Mouse (Mus musculus) megakaryocyte progenitor cell, adult 5-6 weeks (primary cell): ENCODE data around the gene Fbxo47. TPM values are rescaled to one million over a fixed set of nuclear protein-coding genes. Genes with fewer than 3 reads are reported as not detected.

ENCODE experiments used
- ATAC-seq: replicated peaks from 2 replicates; pipeline ENCODE4 v1.8.0; 2016; ENCODE audit warnings: mild to moderate bottlenecking, moderate TSS enrichment, inconsistent platforms; ENCODE audit not compliant: poor library complexity
- total RNA-seq, 2 experiments: library from RNA; stranded (forward) in 1 of 2; stranded (reverse) in 1 of 2; fragments of 157-497, 149-512 nt in 1 of 2; fragments of 200-1000 nt in 1 of 2; gene quantifications; 2 replicates each; pipeline versions ENCODE4 v1.2.3 to v1.2.4; 2015 to 2017

The Fbxo47 gene
- total RNA-seq, 2 experiments from 2014 or later, result 0.12 TPM; not detected in 1

DNA sequence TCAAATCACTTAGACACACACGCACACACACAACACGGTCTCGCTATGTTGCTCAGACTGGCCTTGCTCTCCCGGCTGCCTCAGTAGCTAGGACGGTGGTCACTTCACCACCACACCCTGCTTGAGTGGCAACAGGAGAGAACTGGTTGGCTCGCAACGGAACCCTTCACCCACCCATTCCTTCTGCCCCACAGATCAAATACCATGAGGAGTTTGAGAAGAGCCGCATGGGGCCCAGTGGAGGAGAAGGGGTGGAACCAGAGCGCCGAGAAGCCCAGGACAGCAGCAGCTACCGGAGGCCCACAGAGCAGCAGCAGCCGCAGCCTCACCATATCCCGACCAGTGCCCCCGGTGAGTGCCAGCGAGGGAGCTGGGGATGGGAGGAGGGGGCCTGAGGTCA lies 50.6 kb downstream of the Fbxo47 start:
- no peak for ATAC-seq

- ATAC-seq, result no peak
Observed at GRCm38 (mm10) chr11:97832001-97832400, 52.0 kb downstream of the Fbxo47 start.

GRCm38 (mm10) chr11:97830501-97830900 lies 53.5 kb downstream of the Fbxo47 start:
- ATAC-seq, result peak; percentile 24; the same call in 1 of the 2 replicates

DNA sequence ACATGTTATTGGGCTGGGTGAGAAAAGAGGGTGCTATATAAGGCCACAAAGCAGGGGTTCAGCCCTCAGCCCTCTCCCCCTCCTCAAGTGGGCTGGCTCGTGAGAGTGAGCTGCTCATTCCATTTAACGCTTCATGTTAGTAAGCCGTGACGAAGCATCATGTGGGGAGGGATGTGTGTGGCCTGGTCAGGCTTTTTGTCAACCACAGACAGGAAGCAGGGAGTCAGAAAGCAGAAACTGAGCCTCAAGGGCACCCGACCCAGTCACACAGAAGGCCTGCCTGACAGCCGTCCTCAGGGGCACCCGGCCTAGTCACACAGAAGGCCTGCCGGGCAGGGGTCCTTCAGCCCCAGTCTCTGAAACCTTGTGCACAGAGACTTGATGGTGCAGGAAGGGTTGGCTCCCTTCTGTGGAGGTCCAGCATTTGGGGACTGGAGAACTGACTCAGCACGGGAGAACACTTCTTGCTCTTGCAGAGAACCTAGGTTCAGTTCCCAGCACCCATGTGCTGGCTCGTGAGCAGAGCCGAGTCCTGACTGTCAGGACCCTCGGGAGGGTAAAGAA lies 54.0 kb downstream of the Fbxo47 start:
- ATAC-seq, result peak; percentile 81

DNA sequence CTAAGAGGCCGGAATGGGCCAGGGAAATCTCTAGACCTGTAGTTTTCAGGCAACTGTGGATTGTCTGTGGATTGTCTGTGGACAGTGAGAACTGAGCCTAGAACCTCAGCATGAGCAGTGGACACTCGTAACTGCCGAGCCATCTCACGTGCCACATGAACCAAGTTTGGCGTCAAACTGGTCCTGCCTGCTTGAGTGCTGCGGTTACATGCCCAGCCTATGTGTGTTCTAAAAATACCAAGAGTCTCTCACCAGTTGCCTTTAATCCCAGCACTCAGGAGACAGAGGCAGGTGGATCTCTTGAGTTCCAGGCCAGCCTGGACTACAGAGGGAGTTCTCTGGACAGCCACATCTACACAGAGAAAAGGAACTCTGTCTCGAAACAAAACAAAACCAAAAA lies 54.6 kb downstream of the Fbxo47 start:
- ATAC-seq, result no peak

- ATAC-seq, result no peak
Observed at GRCm38 (mm10) chr11:97827654-97828053, 56.3 kb downstream of the Fbxo47 start.

DNA sequence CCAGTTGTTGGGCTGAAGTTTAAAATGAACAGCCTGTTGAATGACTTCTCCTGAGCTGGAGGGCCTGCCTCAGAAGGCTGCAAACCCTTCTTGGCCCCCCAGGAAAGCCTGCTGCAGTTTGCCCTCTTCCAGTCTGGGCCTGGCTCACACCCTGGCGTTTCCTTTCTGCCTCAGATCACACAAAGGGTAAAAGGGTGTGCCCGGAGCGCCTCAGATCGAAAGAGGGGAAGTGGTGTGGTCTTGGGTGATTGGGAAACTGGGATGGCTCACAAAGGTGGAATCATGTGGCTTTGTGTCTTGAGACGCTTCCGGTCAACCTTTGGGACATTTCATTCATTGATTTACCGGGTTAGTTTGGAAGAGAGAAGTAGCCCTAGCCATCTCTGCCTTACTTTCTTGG lies 57.5 kb downstream of the Fbxo47 start:
- peak; percentile 51 for ATAC-seq

DNA sequence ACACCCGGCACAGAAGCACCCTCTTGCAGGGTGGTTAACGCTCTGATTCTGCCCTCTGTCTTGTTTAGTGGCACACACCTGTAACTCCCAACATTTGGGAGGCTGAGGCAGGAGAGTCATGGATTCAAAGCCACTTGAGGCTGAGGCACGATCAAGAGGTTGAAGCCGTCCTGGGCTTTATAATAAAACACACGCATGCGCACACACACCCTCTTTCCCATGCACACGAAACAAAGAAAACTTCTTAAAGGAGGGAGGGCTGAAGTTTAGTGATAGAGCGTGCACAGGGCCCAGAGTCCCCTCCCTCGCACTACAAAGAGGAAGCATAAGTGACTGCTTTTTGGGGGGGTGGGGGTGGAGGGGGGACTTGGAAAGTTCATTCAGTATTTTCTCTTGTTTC lies 58.0 kb downstream of the Fbxo47 start:
- peak; percentile 17; the same call in 1 of the 2 replicates for ATAC-seq

- ATAC-seq, result peak; percentile 12; the same call in 1 of the 2 replicates
Observed at GRCm38 (mm10) chr11:97825295-97825694, 58.7 kb downstream of the Fbxo47 start.

DNA sequence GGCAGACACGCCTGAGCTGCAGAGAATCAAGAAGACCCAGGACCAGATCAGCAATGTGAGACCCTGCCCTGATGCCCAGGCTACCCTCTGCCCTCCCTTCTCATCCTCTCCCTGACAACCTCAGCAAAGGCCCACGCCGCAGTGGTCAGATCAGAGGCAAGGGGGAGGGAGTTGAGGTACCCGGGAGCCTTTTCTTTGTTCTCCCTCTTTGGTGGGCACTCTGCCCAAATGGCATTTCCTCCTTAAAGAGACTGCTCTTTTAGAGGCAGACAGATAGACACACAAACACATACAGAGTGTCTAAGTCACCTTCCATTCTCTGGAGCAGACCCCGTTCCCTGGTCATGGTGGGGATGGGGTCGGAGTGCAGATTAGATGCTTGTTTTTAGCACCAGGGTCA lies 59.1 kb downstream of the Fbxo47 start:
- no peak for ATAC-seq

DNA sequence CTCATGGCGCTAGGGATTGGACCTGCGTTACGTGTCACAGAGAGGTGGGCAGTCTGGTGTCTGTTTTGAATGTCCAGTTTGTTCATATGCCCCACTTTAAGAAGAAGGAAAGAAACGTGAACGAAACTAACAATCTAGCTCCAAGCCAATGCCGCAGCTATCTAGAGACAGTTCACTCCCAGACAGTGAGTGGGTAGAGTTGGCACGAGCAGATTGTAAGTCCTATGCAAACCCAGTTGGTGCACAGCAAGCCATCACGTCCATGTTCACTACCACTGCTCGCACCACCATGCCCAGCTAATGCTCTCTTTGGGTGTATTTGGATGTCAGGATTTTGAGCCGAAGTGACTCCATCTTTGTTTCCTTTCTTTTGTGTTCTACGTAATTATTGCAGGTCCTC lies 59.8 kb downstream of the Fbxo47 start:
- ATAC-seq, result no peak

GRCm38 (mm10) chr11:97822840-97823603 lies 60.9 kb downstream of the Fbxo47 start:
- ATAC-seq, result no peak

DNA sequence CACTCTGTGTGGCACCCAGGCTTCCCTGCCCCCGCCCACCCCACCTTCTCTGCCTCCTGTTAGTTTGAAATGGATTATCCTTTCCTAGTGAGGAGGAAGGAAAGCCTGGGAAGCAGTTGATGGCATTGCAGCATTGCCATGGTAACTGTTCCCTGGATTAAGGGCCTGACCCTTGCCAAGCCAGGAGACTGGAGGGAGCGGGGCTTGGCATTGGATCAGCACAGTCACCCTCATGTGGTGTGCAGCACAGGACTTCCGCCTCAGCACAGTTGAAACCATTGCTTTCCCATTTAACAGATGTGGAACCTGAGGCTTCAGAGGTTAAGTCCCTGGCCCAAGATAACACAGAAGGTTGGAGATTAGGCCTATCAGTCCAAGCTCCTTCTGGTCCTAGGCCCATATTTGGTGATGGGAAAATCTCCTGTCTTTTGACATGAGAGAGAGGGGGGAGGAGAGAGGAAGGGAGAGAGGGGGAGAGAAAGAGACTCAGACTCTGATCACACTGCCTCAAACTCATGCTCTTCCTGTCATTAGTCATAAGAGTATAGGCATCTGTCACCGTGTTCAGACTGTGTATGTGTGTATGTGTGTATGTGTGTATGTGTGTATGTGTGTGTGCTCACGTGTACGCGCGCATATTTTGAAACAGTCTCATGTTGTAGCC lies 62.4 kb downstream of the Fbxo47 start:
- ATAC-seq, result no peak

- no peak for ATAC-seq
Observed at GRCm38 (mm10) chr11:97820840-97821239, 63.1 kb downstream of the Fbxo47 start.

DNA sequence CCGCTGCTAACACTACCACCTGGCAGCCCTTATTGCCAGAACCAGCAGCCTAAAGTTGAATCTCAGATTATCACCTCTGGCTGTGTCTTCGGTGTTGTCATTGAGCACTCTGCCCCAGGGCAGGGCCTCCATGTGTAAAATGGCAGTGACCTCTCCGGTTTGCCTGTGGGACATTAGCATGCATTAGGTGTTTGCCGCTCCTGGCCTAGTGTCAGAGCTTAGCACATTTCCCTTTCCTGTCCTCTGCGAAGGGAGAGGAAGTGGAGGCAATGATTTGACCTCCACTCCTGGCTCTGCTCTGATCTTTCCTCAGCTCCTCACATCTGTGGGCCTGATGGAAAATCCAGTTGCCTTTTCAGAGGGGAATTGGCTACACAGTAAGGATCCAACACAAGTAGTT lies 64.0 kb downstream of the Fbxo47 start:
- ATAC-seq, result no peak

- no peak for ATAC-seq
Observed at GRCm38 (mm10) chr11:97819102-97819501, 64.9 kb downstream of the Fbxo47 start.

DNA sequence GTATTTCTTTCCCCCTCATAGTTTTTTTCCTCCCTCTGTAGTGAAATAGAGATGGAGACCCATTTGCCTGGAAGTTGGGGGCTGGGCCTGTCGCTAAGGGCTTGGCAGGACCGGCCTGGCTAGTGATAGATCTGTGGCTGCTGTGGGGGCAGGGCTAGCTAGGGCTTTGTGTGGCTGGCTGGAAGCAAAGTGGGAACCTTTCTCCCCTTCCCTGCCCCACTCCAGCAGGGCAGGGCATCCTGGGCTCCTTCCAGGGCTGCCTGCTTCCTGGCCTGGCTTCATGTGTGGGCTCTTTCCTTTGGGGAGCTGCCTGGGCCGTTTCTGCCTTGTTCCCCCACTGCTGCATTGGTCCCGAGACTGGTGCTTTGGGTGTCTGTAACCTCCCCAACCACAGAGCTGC lies 65.4 kb downstream of the Fbxo47 start:
- no peak for ATAC-seq

DNA sequence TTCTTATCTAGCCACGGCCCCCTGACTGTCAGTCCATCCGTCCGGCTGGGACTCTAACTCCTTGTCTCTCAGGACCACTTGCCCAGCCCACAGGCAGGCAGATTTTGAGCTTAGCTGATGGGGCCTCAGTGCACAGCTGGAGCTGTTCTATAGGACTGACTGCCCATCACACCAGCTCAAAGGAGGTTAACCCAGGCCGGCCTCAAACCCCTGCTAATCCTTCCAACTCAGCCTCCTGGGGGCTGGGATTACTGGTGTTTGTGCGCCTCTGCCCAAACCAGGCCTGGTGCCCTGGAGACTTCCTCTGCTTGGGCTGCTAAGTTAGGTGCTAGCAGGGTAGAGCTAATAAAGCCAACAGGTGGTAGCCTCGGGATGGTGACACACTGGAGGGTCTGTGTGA lies 66.0 kb downstream of the Fbxo47 start:
- ATAC-seq, result no peak

DNA sequence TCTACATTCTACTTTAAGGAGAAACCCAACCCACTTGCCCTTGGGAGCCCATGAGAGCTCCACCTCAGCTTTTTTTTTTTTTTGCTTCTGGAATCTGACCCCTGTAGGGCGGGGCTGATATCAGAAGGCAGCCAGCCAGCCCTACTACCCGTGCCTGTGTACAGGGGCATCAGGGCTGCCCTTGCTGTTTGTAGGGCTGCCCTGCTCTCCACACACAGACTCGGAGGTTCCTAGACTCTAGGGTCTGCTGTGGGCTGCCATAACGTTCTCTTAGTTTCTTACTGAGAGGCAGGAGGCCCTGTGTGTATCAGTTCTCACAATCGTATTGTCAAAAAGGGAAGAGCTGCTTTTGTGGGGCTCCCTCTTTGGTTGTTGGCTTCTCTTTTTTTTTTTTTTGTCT lies 66.6 kb downstream of the Fbxo47 start:
- peak; percentile 47 for ATAC-seq

DNA sequence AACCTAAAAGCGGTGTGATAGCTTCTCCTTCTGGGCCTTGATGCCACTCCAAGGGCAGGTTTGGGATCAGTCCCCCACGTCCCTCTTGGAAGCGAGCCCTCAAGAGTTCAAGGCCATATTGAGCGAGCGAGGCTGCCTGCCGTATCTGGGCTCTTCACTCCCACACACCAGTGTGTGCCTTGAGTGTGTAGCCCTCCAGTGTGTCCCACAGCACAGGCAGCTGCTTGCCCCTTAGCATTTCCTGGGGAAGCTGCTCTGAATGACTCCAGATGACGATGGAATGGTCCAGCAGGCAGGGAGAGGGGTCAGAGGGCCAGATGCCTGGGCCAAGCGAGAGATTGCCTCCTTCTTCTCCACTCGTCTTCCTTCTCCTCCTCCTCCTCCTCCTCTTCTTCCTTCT lies 67.0 kb downstream of the Fbxo47 start:
- no peak for ATAC-seq

- ATAC-seq, result no peak
Observed at GRCm38 (mm10) chr11:97816176-97816575, 67.8 kb downstream of the Fbxo47 start.

GRCm38 (mm10) chr11:97815736-97816135 lies 68.2 kb downstream of the Fbxo47 start:
- ATAC-seq, result peak; percentile 72
